Comparison of ENCODE assay signal across 30 mouse cellular contexts in genomic region chr2:38182283-38182682, GRCm38 (mm10).
DNase-seq lines count a peak whose midpoint lies in the region; ATAC-seq lines count a peak whose summit lies in the region.
"Had no signal": no experiment of that assay in that cellular context is flagged by ENCODE, and none has a peak within 500 bp of the region (broad histone marks: within the 10 kb centered on the region; RNA-seq: fewer than 3 reads in every experiment).

No protein-coding gene starts in this region.

- H3K27me3 ChIP-seq in hindbrain, embryonic 11.5 days (ENCODE audit: control insufficient read depth, insufficient read depth, low read length), result no peaks in the 10 kb centered on the region
- no peaks in the 10 kb centered on the region for H3K27me3 ChIP-seq in hindbrain, embryonic 13.5 days
- H3K27me3 ChIP-seq in midbrain, embryonic 12.5 days, result 0 out of 2 replicates have a peak, but pooled peaks cover 6% of the 10 kb centered on the region
- no peaks in the 10 kb centered on the region for H3K27me3 ChIP-seq in midbrain, embryonic 14.5 days (ENCODE audit: control insufficient read depth, insufficient read depth, low read length)
- H3K27me3 ChIP-seq: CH12.LX; embryonic facial prominence, embryonic 13.5 days; forebrain, embryonic 12.5 days; forebrain, embryonic 15.5 days; heart, embryonic 12.5 days; heart, embryonic 15.5 days had no signal

- H3K36me3 ChIP-seq in hindbrain, embryonic 11.5 days (ENCODE audit: control insufficient read depth, insufficient read depth, low read length), result no peaks in the 10 kb centered on the region
- H3K36me3 ChIP-seq in hindbrain, embryonic 13.5 days, result no peaks in the 10 kb centered on the region
- H3K36me3 ChIP-seq in midbrain, embryonic 12.5 days, result no peaks in the 10 kb centered on the region
- H3K36me3 ChIP-seq in midbrain, embryonic 14.5 days (ENCODE audit: control insufficient read depth, insufficient read depth, low read length), result no peaks in the 10 kb centered on the region
- H3K36me3 ChIP-seq: embryonic facial prominence, embryonic 10.5 days; embryonic facial prominence, embryonic 13.5 days; forebrain, embryonic 12.5 days; forebrain, embryonic 15.5 days; heart, embryonic 12.5 days; heart, embryonic 15.5 days; hindbrain, embryonic 10.5 days had no signal

- H3K27ac ChIP-seq in hindbrain, embryonic 11.5 days (ENCODE audit: low read depth, low read length), result no peak overlapping the region
- H3K27ac ChIP-seq in hindbrain, embryonic 13.5 days, result no peak overlapping the region
- 0 out of 2 replicates have a peak overlapping the region, but pooled peaks have one; percentile 6 for H3K27ac ChIP-seq in midbrain, embryonic 12.5 days (replicated peaks)
- no peak overlapping the region for H3K27ac ChIP-seq in midbrain, embryonic 14.5 days (replicated peaks; ENCODE audit: low read depth, low read length)
- H3K27ac ChIP-seq: embryonic facial prominence, embryonic 10.5 days; embryonic facial prominence, embryonic 13.5 days; forebrain, embryonic 12.5 days; forebrain, embryonic 15.5 days; heart, embryonic 15.5 days; hindbrain, embryonic 10.5 days; hindbrain, postnatal 0 days had no signal

- H3K9me3 ChIP-seq in hindbrain, embryonic 11.5 days (ENCODE audit: control insufficient read depth, low read length), result no peaks in the 10 kb centered on the region
- no peaks in the 10 kb centered on the region for H3K9me3 ChIP-seq in hindbrain, embryonic 13.5 days
- H3K9me3 ChIP-seq in midbrain, embryonic 12.5 days, result no peaks in the 10 kb centered on the region
- H3K9me3 ChIP-seq in midbrain, embryonic 14.5 days (ENCODE audit: control insufficient read depth, low read length), result no peaks in the 10 kb centered on the region
- H3K9me3 ChIP-seq: embryonic facial prominence, embryonic 10.5 days; embryonic facial prominence, embryonic 13.5 days; forebrain, embryonic 12.5 days; forebrain, embryonic 15.5 days; heart, embryonic 12.5 days; heart, embryonic 15.5 days; hindbrain, embryonic 10.5 days had no signal

- no peak overlapping the region for H3K9ac ChIP-seq in hindbrain, embryonic 11.5 days (ENCODE audit: low read depth, low read length)
- H3K9ac ChIP-seq in hindbrain, embryonic 13.5 days, result no peak overlapping the region
- no peak overlapping the region for H3K9ac ChIP-seq in midbrain, embryonic 12.5 days (replicated peaks)
- H3K9ac ChIP-seq in midbrain, embryonic 14.5 days (replicated peaks; ENCODE audit: low read length), result no peak overlapping the region
- H3K9ac ChIP-seq: embryonic facial prominence, embryonic 13.5 days; forebrain, embryonic 12.5 days; forebrain, embryonic 15.5 days; heart, embryonic 12.5 days; heart, embryonic 15.5 days had no signal

- 0 out of 2 replicates have a peak, but pooled peaks have one; percentile 60 for ATAC-seq in hindbrain, embryonic 11.5 days (ENCODE audit: low FRiP score)
- no peak for ATAC-seq in hindbrain, embryonic 13.5 days (ENCODE audit: low FRiP score)
- ATAC-seq in midbrain, embryonic 12.5 days (ENCODE audit: low FRiP score, low read depth), result peak; percentile 62; the same call in 1 of the 2 replicates
- ATAC-seq in midbrain, embryonic 14.5 days (ENCODE audit: low FRiP score, low TSS enrichment), result no peak
- ATAC-seq: activated CD4-positive, CD25-positive, alpha-beta regulatory T cell, adult 4 months; forebrain, embryonic 15.5 days; hindbrain, postnatal 0 days; inflammation-experienced regulatory T-cells, adult 6 months; intestine, embryonic 16.5 days had no signal

- no peak overlapping the region for H3K4me2 ChIP-seq in hindbrain, embryonic 11.5 days (replicated peaks; ENCODE audit: low read depth, low read length)
- H3K4me2 ChIP-seq in hindbrain, embryonic 13.5 days, result no peak overlapping the region
- no peak overlapping the region for H3K4me2 ChIP-seq in midbrain, embryonic 12.5 days (replicated peaks)
- no peak overlapping the region for H3K4me2 ChIP-seq in midbrain, embryonic 14.5 days (ENCODE audit: low read length)
- H3K4me2 ChIP-seq: embryonic facial prominence, embryonic 13.5 days; forebrain, embryonic 12.5 days; forebrain, embryonic 15.5 days; heart, embryonic 12.5 days; heart, embryonic 15.5 days had no signal

- H3K4me3 ChIP-seq in hindbrain, embryonic 11.5 days (ENCODE audit: low read depth, low read length), result no peak overlapping the region
- H3K4me3 ChIP-seq in hindbrain, embryonic 13.5 days, result no peak overlapping the region
- no peak overlapping the region for H3K4me3 ChIP-seq in midbrain, embryonic 12.5 days
- H3K4me3 ChIP-seq in midbrain, embryonic 14.5 days (replicated peaks; ENCODE audit: low read depth, low read length), result no peak overlapping the region
- H3K4me3 ChIP-seq: embryonic facial prominence, embryonic 10.5 days; embryonic facial prominence, embryonic 13.5 days; erythroblast, embryonic 14.5 days; forebrain, embryonic 12.5 days; forebrain, embryonic 15.5 days; heart, embryonic 12.5 days; heart, embryonic 15.5 days; hindbrain, embryonic 10.5 days had no signal

- H3K4me1 ChIP-seq in hindbrain, embryonic 11.5 days (replicated peaks; ENCODE audit: control insufficient read depth, insufficient read depth, low read length), result no peaks in the 10 kb centered on the region
- H3K4me1 ChIP-seq in hindbrain, embryonic 13.5 days (replicated peaks), result no peaks in the 10 kb centered on the region
- peaks cover 6% of the 10 kb centered on the region; the same call in 1 of the 2 replicates for H3K4me1 ChIP-seq in midbrain, embryonic 12.5 days
- no peaks in the 10 kb centered on the region; the same call in 1 of the 2 replicates for H3K4me1 ChIP-seq in midbrain, embryonic 14.5 days (ENCODE audit: control insufficient read depth, insufficient read depth, low read length)
- H3K4me1 ChIP-seq: embryonic facial prominence, embryonic 10.5 days; embryonic facial prominence, embryonic 13.5 days; forebrain, embryonic 15.5 days; heart, embryonic 15.5 days had no signal

- 32% methylated on average over 1 of the region's 1 CpGs for WGBS in hindbrain, embryonic 11.5 days
- WGBS in hindbrain, embryonic 13.5 days, result 24% methylated on average over 1 of the region's 1 CpGs
- WGBS in midbrain, embryonic 12.5 days, result 18% methylated on average over 1 of the region's 1 CpGs
- 3% methylated on average over 1 of the region's 1 CpGs for WGBS in midbrain, embryonic 14.5 days

- peak; percentile 27 for DNase-seq in hindbrain, embryonic 11.5 days (ENCODE audit: low spot score)
- no peak for DNase-seq in midbrain, embryonic 14.5 days
- DNase-seq in R1 (ENCODE audit: low read depth, low spot score), result peak; percentile 29
- no peak for DNase-seq in thymus, postnatal 25 days
- DNase-seq: adrenal gland, adult 8-10 months; adrenal gland, postnatal 25 days; B cell, adult 2 months; cerebellum, adult 18-20 months; cerebellum, adult 9-10 months; cerebellum, postnatal 14 days; embryo, embryonic 11 days; gastrocnemius, postnatal 25 days; heart, adult 18-20 months; heart, postnatal 10 days; heart, postnatal 36 days had no signal

Comparison
In these comparisons a context has a peak if more than half of its experiments do, and no peak if none do; other contexts are left out.
1. ATAC-seq: peak in hindbrain, embryonic 11.5 days (single experiment) and midbrain, embryonic 12.5 days (single experiment); none in hindbrain, embryonic 13.5 days (single experiment) and midbrain, embryonic 14.5 days (single experiment).
2. DNase-seq: peak in hindbrain, embryonic 11.5 days (single experiment) and R1 (single experiment); none in midbrain, embryonic 14.5 days (single experiment) and thymus, postnatal 25 days (single experiment).